Mouse (Mus musculus): Measurements from ENCODE around the gene Ywhae. TPM values are rescaled to one million over a fixed set of nuclear protein-coding genes. Genes with fewer than 3 reads are reported as not detected.

The Ywhae gene
- 185 TPM for polyA plus RNA-seq (2017; shearing (Covaris generic))

DNA sequence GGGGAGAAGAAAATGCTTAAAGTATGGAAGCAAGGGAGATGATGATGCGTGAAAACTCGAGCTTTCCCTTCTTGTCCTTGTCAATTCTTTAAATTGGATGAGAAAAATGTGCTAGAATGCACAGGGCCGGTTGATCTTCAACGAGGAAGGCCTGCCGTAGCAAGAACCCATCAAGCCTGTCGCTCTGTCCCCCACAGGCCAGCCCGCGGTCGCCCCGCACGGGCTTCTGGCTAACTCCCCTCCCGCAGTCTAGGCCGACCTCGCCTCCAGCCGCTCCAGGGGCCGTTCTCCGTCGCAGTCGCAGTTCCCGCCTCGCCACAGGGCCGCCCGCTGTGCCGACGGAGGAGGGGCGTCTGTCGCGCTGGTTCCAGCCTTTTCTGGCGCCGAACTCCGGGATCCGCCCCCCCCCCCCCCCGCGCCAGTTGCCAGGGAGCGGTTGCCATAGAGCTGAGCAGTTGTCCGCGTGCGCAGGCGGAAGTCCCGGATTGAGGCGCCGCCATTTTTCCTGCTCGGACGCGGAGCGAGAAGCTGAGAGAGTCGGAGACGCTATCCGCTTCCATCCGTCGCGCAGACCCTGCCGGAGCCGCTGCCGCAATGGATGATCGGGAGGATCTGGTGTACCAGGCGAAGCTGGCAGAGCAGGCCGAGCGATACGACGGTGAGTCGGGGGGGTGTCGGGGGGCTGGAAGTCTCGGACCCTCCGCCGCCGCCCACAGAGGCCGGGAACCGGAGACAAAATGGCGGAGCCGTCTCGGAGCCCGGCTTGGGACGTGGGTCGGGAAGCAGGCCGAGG lies at the start of gene Ywhae:
Ywhae (plus strand) TSS at position 436 of the 793 bp plus-strand sequence.

DNA sequence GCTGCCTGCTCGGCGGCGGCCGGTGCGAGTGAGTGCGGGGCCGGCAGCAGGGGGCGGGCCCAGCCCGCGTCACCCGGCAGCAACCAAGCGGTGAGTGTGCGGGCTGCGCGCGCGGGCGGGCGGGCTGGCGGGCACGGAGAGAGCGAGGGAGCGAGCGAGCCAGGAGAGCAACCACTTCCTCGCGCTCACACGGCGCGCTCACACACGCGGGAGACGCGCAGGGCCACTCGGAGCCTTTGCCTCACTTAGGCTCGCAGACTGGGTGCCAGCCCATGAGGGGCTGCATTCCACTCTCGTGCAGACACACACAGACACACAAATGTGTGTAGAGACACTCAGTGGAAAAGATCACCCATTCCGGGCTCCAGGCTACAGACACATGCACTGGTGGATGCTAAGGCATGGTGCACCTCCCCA lies 63.4 kb downstream of the Ywhae start, which contains the start of gene Doc2b:
Doc2b (minus strand) TSS at position 21 of the 417 bp plus-strand sequence.

Other genes with a start within 250 kb of the Ywhae start
- 47.3 TPM for gene Prpf8, start 246.1 kb upstream of the Ywhae start, polyA plus RNA-seq (2017; shearing (Covaris generic))
- not detected for gene Rilp, start 222.8 kb upstream of the Ywhae start, polyA plus RNA-seq (2017; shearing (Covaris generic))
- not detected for gene Scarf1, start 219.3 kb upstream of the Ywhae start, polyA plus RNA-seq (2017; shearing (Covaris generic))
- gene Slc43a2, start 201.2 kb upstream of the Ywhae start, polyA plus RNA-seq (2017; shearing (Covaris generic)): 18.7 TPM
- 297 TPM for gene Pitpna, start 144.8 kb upstream of the Ywhae start, polyA plus RNA-seq (2017; shearing (Covaris generic))
- 76.3 TPM for gene Inpp5k, start 101.9 kb upstream of the Ywhae start, polyA plus RNA-seq (2017; shearing (Covaris generic))
- gene Myo1c, start 82.4 kb upstream of the Ywhae start, polyA plus RNA-seq (2017; shearing (Covaris generic)): 14.9 TPM
- gene Crk, start 53.6 kb upstream of the Ywhae start, polyA plus RNA-seq (2017; shearing (Covaris generic)): 82.3 TPM
- not detected for gene Doc2b, start 63.2 kb downstream of the Ywhae start, polyA plus RNA-seq (2017; shearing (Covaris generic))
- gene Rph3al, start 205.6 kb downstream of the Ywhae start, polyA plus RNA-seq (2017; shearing (Covaris generic)): 7.7 TPM

Data from effector memory CD4-positive, alpha-beta T cell, adult 5 months (primary cell).